Mouse (Mus musculus) stomach, postnatal 0 days (tissue): ENCODE measurements around the gene Crtam.

Experiments used
- CTCF ChIP-seq: IDR thresholded peaks from 2 replicates; pipeline ENCODE4 v1.5.1; 2016; ENCODE audit warnings: antibody characterized with exemption, low read depth, mild to moderate bottlenecking, moderate library complexity
- EP300 ChIP-seq: optimal IDR thresholded peaks from 2 replicates; pipeline ENCODE3; 2016; ENCODE audit warnings: antibody characterized with exemption

- TF ChIP-seq CTCF (no peak), EP300 (no peak)
Observed at GRCm38 (mm10) chr9:41007785-41008184, 3.4 kb upstream of the Crtam start.
